In the genomic region with DNA sequence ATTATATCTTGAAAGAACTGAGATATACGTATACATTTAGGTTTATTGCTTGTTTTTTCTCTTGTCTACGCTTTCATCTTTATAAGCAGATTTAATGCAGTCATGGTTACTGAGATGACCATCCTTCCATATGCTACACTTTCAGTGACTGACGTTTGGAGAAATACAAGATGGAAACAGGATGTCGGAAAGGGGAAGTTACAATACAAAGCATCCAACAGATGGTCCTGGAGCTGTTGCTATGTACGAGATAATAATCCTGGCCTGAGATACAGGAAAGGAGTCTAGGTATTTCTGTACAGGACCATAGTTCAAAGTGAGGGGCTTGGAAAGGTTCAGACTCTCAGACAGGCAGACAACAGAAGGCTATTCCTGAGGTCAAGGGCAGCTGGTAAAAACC, we compare ENCODE assay signal across 27 mouse cellular contexts. TPM values are rescaled to one million over a fixed set of nuclear protein-coding genes. Genes with fewer than 3 reads are reported as not detected.
DNase-seq lines count a peak whose midpoint lies in the region; ATAC-seq and TF ChIP-seq lines count a peak whose summit lies in the region.
"Had no signal": no experiment of that assay in that cellular context is flagged by ENCODE, and none has a peak within 500 bp of the region (broad histone marks: within the 10 kb centered on the region; RNA-seq: fewer than 3 reads in every experiment).

No protein-coding gene starts in this region.

- no peak for TF ChIP-seq RAD21 in MEL (IDR thresholded peaks at IDR 0.05; ENCODE audit: low read depth, low read length)

- peaks cover 26 to 36% of the 10 kb centered on the region in 2 experiments for H3K4me1 ChIP-seq in MEL (ENCODE audit: control insufficient read depth in 1 of 2, insufficient read depth in 2 of 2, low read length in 2 of 2)

- no peak overlapping the region for H3K4me3 ChIP-seq in MEL (ENCODE audit: control insufficient read depth in 1 of 2, insufficient read depth in 1 of 2, low read depth in 2 of 2, low read length in 2 of 2)
- H3K4me3 ChIP-seq: embryonic facial prominence, embryonic 10.5 days; forebrain, embryonic 13.5 days; gastrocnemius, adult 2 months; heart, embryonic 12.5 days; hindbrain, embryonic 15.5 days had no signal

- no peak overlapping the region for H3K27ac ChIP-seq in MEL (ENCODE audit: control insufficient read depth, low read depth, low read length)
- H3K27ac ChIP-seq: embryonic facial prominence, embryonic 10.5 days; forebrain, embryonic 13.5 days; hindbrain, embryonic 15.5 days had no signal

- DNase-seq in 416B (ENCODE audit: low read depth), result peak; percentile 58
- DNase-seq in MEL (ENCODE audit: low read depth, low spot score), result peak; percentile 88
- DNase-seq in gastrocnemius, postnatal 14 days, result no peak
- no peak for DNase-seq in cerebellum, adult 9-10 months
- no peak for DNase-seq in kidney, adult 11 months
- DNase-seq: adrenal gland, adult 8-10 months; adrenal gland, postnatal 36 days; cerebellum, adult 8-10 months; cerebellum, postnatal 25 days; kidney, adult 8-10 months had no signal

- H3K27me3 ChIP-seq in MEL (ENCODE audit: control insufficient read depth in 1 of 2, insufficient read depth in 2 of 2, low read length in 2 of 2), result no peaks in the 10 kb centered on the region
- H3K27me3 ChIP-seq: forebrain, embryonic 13.5 days; heart, embryonic 12.5 days; hindbrain, embryonic 15.5 days; Patski had no signal

- peak; percentile 79 for ATAC-seq in common myeloid progenitor, adult 5-6 weeks (replicated peaks; ENCODE audit: low read depth, poor library complexity, severe bottlenecking)
- peak; percentile 70 for ATAC-seq in megakaryocyte progenitor cell, adult 5-6 weeks (replicated peaks; ENCODE audit: poor library complexity)
- no peak for ATAC-seq in cerebellum, adult (ENCODE audit: insufficient number of reproducible peaks, low FRiP score, low TSS enrichment)
- ATAC-seq: activated CD4-positive, CD25-positive, alpha-beta regulatory T cell, adult 4 months; forebrain, embryonic 13.5 days; intestine, embryonic 16.5 days; Patski had no signal

- H3K79me2 ChIP-seq in MEL (ENCODE audit: control insufficient read depth, insufficient read depth, low read length, poor library complexity), result peaks cover 65% of the 10 kb centered on the region

- no peak overlapping the region for H3K9ac ChIP-seq in MEL (ENCODE audit: control insufficient read depth, low read depth, low read length, poor library complexity, severe bottlenecking)
- H3K9ac ChIP-seq: forebrain, embryonic 13.5 days; heart, embryonic 12.5 days; hindbrain, embryonic 15.5 days had no signal

- peaks cover 0 to 45% of the 10 kb centered on the region in 2 experiments; a peak in 3 of 4 replicates for H3K36me3 ChIP-seq in MEL (ENCODE audit: control insufficient read depth in 1 of 2, insufficient read depth in 2 of 2, low read length in 2 of 2)
- H3K36me3 ChIP-seq: embryonic facial prominence, embryonic 10.5 days; heart, embryonic 12.5 days; hindbrain, embryonic 15.5 days had no signal

- H3K9me3 ChIP-seq in MEL (replicated peaks; ENCODE audit: insufficient read depth, low read length), result no peaks in the 10 kb centered on the region
- H3K9me3 ChIP-seq: embryonic facial prominence, embryonic 10.5 days; forebrain, embryonic 13.5 days; heart, embryonic 12.5 days; hindbrain, embryonic 15.5 days had no signal

- TF ChIP-seq EP300 in MEL (IDR thresholded peaks at IDR 0.05; ENCODE audit: low read depth in 1 of 2, low read length in 2 of 2), result peak; percentile 55 to 77

- no peak for TF ChIP-seq POLR2A in MEL (IDR thresholded peaks at IDR 0.05; ENCODE audit: control insufficient read depth in 1 of 2, insufficient read depth in 1 of 2, low read depth in 1 of 2, low read length in 2 of 2, poor library complexity in 1 of 2)

- TF ChIP-seq CTCF in MEL (IDR thresholded peaks at IDR 0.05 in 2 of 3, conservative IDR thresholded peaks at IDR 0.05 in 1 of 3; ENCODE audit: control insufficient read depth in 1 of 3, insufficient read depth in 1 of 3, low read depth in 2 of 3, low read length in 3 of 3, poor library complexity in 1 of 3, severe bottlenecking in 1 of 3), result no peak

- intact Hi-C loops in gastrocnemius, postnatal 14 days (cut with DNase I; ENCODE audit: low total_unique reads), result no loop called here

TF ChIP-seq in MEL, 35 proteins besides CTCF, POLR2A, EP300 and RAD21:
- TF ChIP-seq ETS1 (IDR thresholded peaks at IDR 0.05; ENCODE audit: low read depth, low read length) (peak; percentile 76), ZKSCAN1 (IDR thresholded peaks at IDR 0.05; ENCODE audit: low read depth, low read length) (no peak), GATA1 (IDR thresholded peaks at IDR 0.05; ENCODE audit: low read depth, low read length) (peak; percentile 69), TCF12 (IDR thresholded peaks at IDR 0.05; ENCODE audit: low read depth, low read length) (peak; percentile 42; the same call in 1 of the 2 replicates), SIN3A (IDR thresholded peaks at IDR 0.05; ENCODE audit: low read length) (peak; percentile 53; the same call in 1 of the 2 replicates), NRF1 (IDR thresholded peaks at IDR 0.05; ENCODE audit: insufficient read depth, low read depth, low read length, poor library complexity, severe bottlenecking) (no peak), TAL1 (IDR thresholded peaks at IDR 0.05; ENCODE audit: low read length) (peak; percentile 51), RCOR1 (IDR thresholded peaks at IDR 0.05; ENCODE audit: low read depth, low read length) (peak; percentile 73; the same call in 1 of the 2 replicates), POLR2AphosphoS2 (IDR thresholded peaks at IDR 0.05; ENCODE audit: low read length) (no peak)

RNA-seq across cellular contexts. Expression of a gene that starts 18.0 kb away (rescaled TPM):
- total RNA-seq in MEL (2012; rRNA removed), result 56.6 and 57.0 TPM in 2 replicates
- polyA plus RNA-seq in MEL (2012; ENCODE audit: insufficient read depth in 1 of 2, insufficient read length in 2 of 2, low read depth in 1 of 2, low replicate concordance in 2 of 2, missing spikeins in 1 of 2), result 100 to 1,000 TPM in 1 of 2 experiments, 10 to 100 TPM in 1; 51.0 to 102 TPM
- 43.8 and 49.6 TPM in 2 replicates for total RNA-seq in common myeloid progenitor, adult 5-6 weeks (2017)
- 50.4 and 59.9 TPM in 2 replicates for total RNA-seq in megakaryocyte progenitor cell, adult 5-6 weeks (2015)
- 36.3 and 42.8 TPM in 2 replicates for total RNA-seq in megakaryocyte progenitor cell, adult 5-6 weeks (2017)
- total RNA-seq in gastrocnemius, postnatal 14 days (2021), result 10 to 100 TPM; 27.1 to 29.7 TPM

RNA-seq across cellular contexts. Expression of a gene that starts 33.1 kb away (rescaled TPM):
- 0.04 and 0.10 TPM in 2 replicates for total RNA-seq in MEL (2012; rRNA removed)
- polyA plus RNA-seq in MEL (2012; ENCODE audit: insufficient read depth in 1 of 2, insufficient read length in 2 of 2, low read depth in 1 of 2, low replicate concordance in 2 of 2, missing spikeins in 1 of 2), result not detected
- 0.58 TPM in 1 of 2 replicates, not detected in the other for total RNA-seq in common myeloid progenitor, adult 5-6 weeks (2017)
- not detected in 2 replicates for total RNA-seq in megakaryocyte progenitor cell, adult 5-6 weeks (2015)
- not detected in 2 replicates for total RNA-seq in megakaryocyte progenitor cell, adult 5-6 weeks (2017)
- not detected for total RNA-seq in gastrocnemius, postnatal 14 days (2021)
- total RNA-seq: adrenal gland, adult 8-10 months; adrenal gland, postnatal 36 days; ES-E14; gastrocnemius, adult 2 months; heart, adult 8-10 months; heart, postnatal 25 days had no signal
- polyA plus RNA-seq: embryonic facial prominence, embryonic 10.5 days; forebrain, embryonic 13.5 days; gonadal fat pad, adult 2 months; heart, embryonic 12.5 days; heart, embryonic 16.5 days; hindbrain, embryonic 11.5 days; hindbrain, embryonic 15.5 days; intestine, embryonic 16.5 days; Patski had no signal

RNA-seq across cellular contexts. Expression of a gene that starts 45.1 kb away (rescaled TPM):
- total RNA-seq in MEL (2012; rRNA removed), result 40.2 and 41.6 TPM in 2 replicates
- 1,000 to 10,000 TPM in 1 of 2 experiments, 10 to 100 TPM in 1; 47.1 to 1,743 TPM for polyA plus RNA-seq in MEL (2012; ENCODE audit: insufficient read depth in 1 of 2, insufficient read length in 2 of 2, low read depth in 1 of 2, low replicate concordance in 2 of 2, missing spikeins in 1 of 2)
- 50.8 and 62.2 TPM in 2 replicates for total RNA-seq in common myeloid progenitor, adult 5-6 weeks (2017)
- 34.0 and 37.6 TPM in 2 replicates for total RNA-seq in megakaryocyte progenitor cell, adult 5-6 weeks (2015)
- 51.8 and 65.5 TPM in 2 replicates for total RNA-seq in megakaryocyte progenitor cell, adult 5-6 weeks (2017)
- total RNA-seq in gastrocnemius, postnatal 14 days (2021), result 10 to 100 TPM; 40.0 to 46.2 TPM

Comparison
In these comparisons a context has a peak if more than half of its experiments do, and no peak if none do; other contexts are left out.
1. DNase-seq: peak in 416B (single experiment) and MEL (single experiment); none in gastrocnemius, postnatal 14 days (single experiment), cerebellum, adult 9-10 months (single experiment) and kidney, adult 11 months (single experiment).